Mouse (Mus musculus) heart, embryonic 12.5 days (tissue): Measurements from ENCODE around the gene Ccne1. TPM values are rescaled to one million over a fixed set of nuclear protein-coding genes. Genes with fewer than 3 reads are reported as not detected.

Experiments used
- ATAC-seq: fragments of 200-750 bp; cut with Nextera tagmentation; 2 replicates; pipeline ENCODE4 v1.8.0; 2017; ENCODE audit warnings: moderate TSS enrichment, moderate library complexity; ENCODE audit not compliant: insufficient number of reproducible peaks, low FRiP score
- H3K27ac ChIP-seq: fragments of 300-500 bp; sonication (generic); 2 replicates; pipeline ENCODE4 v1.5.1; 2016; ENCODE audit warnings: mild to moderate bottlenecking, moderate library complexity; ENCODE audit not compliant: poor library complexity, severe bottlenecking
- H3K27me3 ChIP-seq: fragments of 300-500 bp; sonication (generic); replicated peaks from 2 replicates; pipeline ENCODE4 v1.6.1; 2016; ENCODE audit warnings: mild to moderate bottlenecking, moderate library complexity
- H3K36me3 ChIP-seq: fragments of 300-500 bp; sonication (generic); 2 replicates; pipeline ENCODE4 v1.6.1; 2016; ENCODE audit warnings: mild to moderate bottlenecking, moderate library complexity
- H3K4me1 ChIP-seq: fragments of 300-500 bp; sonication (generic); replicated peaks from 2 replicates; pipeline ENCODE4 v1.6.1; 2016; ENCODE audit warnings: mild to moderate bottlenecking
- H3K4me2 ChIP-seq: fragments of 300-500 bp; sonication (generic); 2 replicates; pipeline ENCODE4 v1.6.1; 2016; ENCODE audit warnings: mild to moderate bottlenecking, moderate library complexity
- H3K4me3 ChIP-seq: fragments of 300-500 bp; sonication (generic); 2 replicates; pipeline ENCODE4 v1.5.1; 2016; ENCODE audit warnings: mild to moderate bottlenecking
- H3K9ac ChIP-seq: fragments of 300-500 bp; sonication (generic); 2 replicates; pipeline ENCODE4 v1.6.1; 2016; ENCODE audit warnings: mild to moderate bottlenecking, moderate library complexity
- H3K9me3 ChIP-seq: fragments of 300-500 bp; sonication (generic); replicated peaks from 2 replicates; pipeline ENCODE4 v1.6.1; 2016; ENCODE audit warnings: mild to moderate bottlenecking, moderate library complexity
- WGBS: fragments of 180-500 bp; shearing (Covaris S2); methylation state at CpG from one replicate; pipeline ENCODE4 v1.1.7; 2016; 5-methylcytosine and 5-hydroxymethylcytosine counted together
- polyA plus RNA-seq: library from polyadenylated mRNA; unstranded; fragments of >200 nt; fragmentation: Nextera tagmentation; extraction: Ambion mirVana; gene quantifications from 2 replicates; pipeline ENCODE4 v1.2.1, GENCODE M21; 2016

Gene Ccne1
- polyA plus RNA-seq, 1 experiment from 2014 or later = 47.9 TPM

GRCm38 (mm10) chr7:38074920-38075319 lies 32.4 kb downstream of the Ccne1 start:
- WGBS = 48% methylated on average over 10 of the region's 10 CpGs
- Histone ChIP-seq H3K4me2 (peak overlapping the region; percentile 61), H3K27ac (no peak overlapping the region), H3K4me1 (peaks cover 7% of the 10 kb centered on the region), H3K9ac (0 out of 2 replicates have a peak overlapping the region, but pooled peaks have one; percentile 34), H3K9me3 (no peaks in the 10 kb centered on the region), H3K27me3 (peaks cover 2% of the 10 kb centered on the region; the same call in 1 of the 2 replicates), H3K36me3 (no peaks in the 10 kb centered on the region), H3K4me3 (peak overlapping the region; percentile 19; the same call in 1 of the 2 replicates)
- no peak for ATAC-seq

GRCm38 (mm10) chr7:38074514-38074913 lies 32.8 kb downstream of the Ccne1 start:
- peak overlapping the region; percentile 61 for H3K4me2 ChIP-seq

GRCm38 (mm10) chr7:38073782-38074181 lies 33.6 kb downstream of the Ccne1 start:
- Histone ChIP-seq H3K36me3 (no peaks in the 10 kb centered on the region), H3K9ac (no peak overlapping the region), H3K27ac (no peak overlapping the region), H3K27me3 (peaks cover 2% of the 10 kb centered on the region; the same call in 1 of the 2 replicates), H3K9me3 (no peaks in the 10 kb centered on the region), H3K4me2 (no peak overlapping the region), H3K4me3 (no peak overlapping the region), H3K4me1 (peaks cover 7% of the 10 kb centered on the region)
- WGBS = 26% methylated on average over 3 of the region's 3 CpGs
- peak; percentile 68 for ATAC-seq

More at GRCm38 (mm10) chr7:38074514-38074913, 32.8 kb downstream of the Ccne1 start:
- WGBS = 2% methylated on average over 14 of the region's 14 CpGs
- Histone ChIP-seq H3K4me1 (peaks cover 7% of the 10 kb centered on the region), H3K36me3 (no peaks in the 10 kb centered on the region), H3K9ac (peak overlapping the region; percentile 34; the same call in 1 of the 2 replicates), H3K27me3 (peaks cover 2% of the 10 kb centered on the region; the same call in 1 of the 2 replicates), H3K9me3 (no peaks in the 10 kb centered on the region), H3K4me3 (peak overlapping the region; percentile 19), H3K27ac (no peak overlapping the region)
- no peak for ATAC-seq

GRCm38 (mm10) chr7:38071065-38071464 lies 36.3 kb downstream of the Ccne1 start:
- ATAC-seq = no peak
- Histone ChIP-seq H3K9me3 (no peaks in the 10 kb centered on the region), H3K4me1 (peaks cover 7% of the 10 kb centered on the region), H3K27me3 (peaks cover 2% of the 10 kb centered on the region; the same call in 1 of the 2 replicates), H3K4me3 (no peak overlapping the region), H3K9ac (no peak overlapping the region), H3K4me2 (no peak overlapping the region), H3K36me3 (no peaks in the 10 kb centered on the region), H3K27ac (no peak overlapping the region)
- WGBS = 65% methylated on average over 5 of the region's 5 CpGs

- H3K9me3 ChIP-seq = no peaks in the 10 kb centered on the region
- WGBS = 47% methylated on average over 2 of the region's 2 CpGs
- no peak for ATAC-seq
- peaks cover 2% of the 10 kb centered on the region; the same call in 1 of the 2 replicates for H3K27me3 ChIP-seq
- no peak overlapping the region for H3K4me3 ChIP-seq
- no peaks in the 10 kb centered on the region for H3K36me3 ChIP-seq
- no peak overlapping the region for H3K4me2 ChIP-seq
- H3K4me1 ChIP-seq = peaks cover 5% of the 10 kb centered on the region
- no peak overlapping the region for H3K27ac ChIP-seq
- no peak overlapping the region for H3K9ac ChIP-seq
Measured at GRCm38 (mm10) chr7:38070663-38071062, 36.7 kb downstream of the Ccne1 start.

- 49% methylated on average over 4 of the region's 4 CpGs for WGBS
- ATAC-seq = no peak
- Histone ChIP-seq H3K36me3 (no peaks in the 10 kb centered on the region), H3K4me1 (peaks cover 9% of the 10 kb centered on the region), H3K27me3 (no peaks in the 10 kb centered on the region), H3K4me2 (no peak overlapping the region), H3K4me3 (no peak overlapping the region), H3K9ac (no peak overlapping the region), H3K9me3 (no peaks in the 10 kb centered on the region), H3K27ac (no peak overlapping the region)
Measured at GRCm38 (mm10) chr7:38064431-38064830, 42.9 kb downstream of the Ccne1 start.

GRCm38 (mm10) chr7:38061060-38061970 lies 46.0 kb downstream of the Ccne1 start:
- H3K9me3 ChIP-seq = no peaks in the 10 kb centered on the region
- H3K27me3 ChIP-seq = no peaks in the 10 kb centered on the region
- peak overlapping the region; percentile 68 for H3K9ac ChIP-seq
- peak overlapping the region; percentile 78 for H3K4me2 ChIP-seq
- peak overlapping the region; percentile 55 for H3K4me3 ChIP-seq
- peaks cover 22% of the 10 kb centered on the region for H3K4me1 ChIP-seq
- H3K27ac ChIP-seq = no peak overlapping the region
- peak; percentile 86 for ATAC-seq
- no peaks in the 10 kb centered on the region for H3K36me3 ChIP-seq
- 2% methylated on average over 54 of the region's 57 CpGs for WGBS

GRCm38 (mm10) chr7:38059636-38060330 lies 47.6 kb downstream of the Ccne1 start:
- H3K27me3 ChIP-seq = no peaks in the 10 kb centered on the region
- WGBS = 68% methylated on average over 8 of the region's 8 CpGs
- H3K4me2 ChIP-seq = no peak overlapping the region
- no peak overlapping the region for H3K9ac ChIP-seq
- peaks cover 22% of the 10 kb centered on the region for H3K4me1 ChIP-seq
- ATAC-seq = no peak
- H3K36me3 ChIP-seq = no peaks in the 10 kb centered on the region
- no peak overlapping the region for H3K27ac ChIP-seq
- H3K4me3 ChIP-seq = no peak overlapping the region
- H3K9me3 ChIP-seq = no peaks in the 10 kb centered on the region

- Histone ChIP-seq H3K27ac (no peak overlapping the region), H3K9ac (0 out of 2 replicates have a peak overlapping the region, but pooled peaks have one; percentile 6), H3K4me2 (peak overlapping the region; percentile 2; the same call in 1 of the 2 replicates), H3K4me1 (peaks cover 22% of the 10 kb centered on the region), H3K4me3 (no peak overlapping the region), H3K27me3 (no peaks in the 10 kb centered on the region), H3K9me3 (no peaks in the 10 kb centered on the region), H3K36me3 (no peaks in the 10 kb centered on the region)
- 32% methylated on average over 7 of the region's 7 CpGs for WGBS
- ATAC-seq = no peak
Measured at GRCm38 (mm10) chr7:38059096-38059495, 48.2 kb downstream of the Ccne1 start.

- Histone ChIP-seq H3K4me2 (no peak overlapping the region), H3K4me3 (no peak overlapping the region), H3K36me3 (no peaks in the 10 kb centered on the region), H3K9ac (no peak overlapping the region), H3K4me1 (peaks cover 22% of the 10 kb centered on the region), H3K9me3 (no peaks in the 10 kb centered on the region), H3K27ac (no peak overlapping the region), H3K27me3 (no peaks in the 10 kb centered on the region)
- 72% methylated on average over 2 of the region's 2 CpGs for WGBS
- no peak for ATAC-seq
Measured at GRCm38 (mm10) chr7:38055996-38056395, 51.3 kb downstream of the Ccne1 start.

GRCm38 (mm10) chr7:38054246-38054645 lies 53.1 kb downstream of the Ccne1 start:
- 85% methylated on average over 9 of the region's 9 CpGs for WGBS
- no peak overlapping the region for H3K9ac ChIP-seq

More at GRCm38 (mm10) chr7:38054246-38054645, 53.1 kb downstream of the Ccne1 start:
- H3K4me3 ChIP-seq = no peak overlapping the region
- no peaks in the 10 kb centered on the region for H3K27me3 ChIP-seq
- peaks cover 11% of the 10 kb centered on the region for H3K4me1 ChIP-seq
- H3K9me3 ChIP-seq = no peaks in the 10 kb centered on the region
- ATAC-seq = no peak
- no peak overlapping the region for H3K4me2 ChIP-seq
- H3K27ac ChIP-seq = no peak overlapping the region
- no peaks in the 10 kb centered on the region for H3K36me3 ChIP-seq
